Mouse (Mus musculus): ENCODE data around the gene Rnf220.

The Rnf220 gene

DNA sequence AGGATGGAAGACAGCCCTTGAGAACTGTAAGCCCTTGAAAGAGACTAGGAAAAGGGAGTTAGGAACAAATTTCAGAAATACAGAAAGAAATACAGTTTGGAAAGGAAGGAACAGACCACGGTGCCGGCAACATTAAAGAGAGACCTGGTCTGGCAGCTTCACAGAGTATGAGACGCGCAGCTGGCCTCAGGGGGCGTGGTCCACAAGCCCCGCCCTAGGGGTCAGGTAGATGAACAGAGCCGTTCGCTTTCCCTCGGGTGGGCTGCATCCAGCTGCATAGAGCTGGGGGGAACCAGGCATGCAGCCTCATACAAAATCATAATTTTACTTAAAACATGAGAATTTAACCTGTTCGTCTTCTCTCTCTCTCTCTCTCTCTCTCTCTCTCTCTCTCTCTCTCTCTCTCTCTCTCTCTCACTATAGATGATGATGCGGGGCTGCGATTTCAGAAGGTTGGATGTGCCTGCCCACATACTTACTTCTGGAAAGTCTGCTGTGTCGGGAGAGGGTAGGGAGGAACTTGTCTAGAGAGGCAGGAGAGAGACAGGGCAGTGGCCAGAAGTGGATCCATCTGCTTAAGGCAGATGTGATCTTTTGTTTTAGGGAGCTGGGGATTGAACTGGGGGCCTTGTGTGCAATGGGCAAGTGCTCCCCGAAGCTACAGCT, 59.7 kb downstream of the Rnf220 start:
- DNase-seq (ENCODE audit: low spot score) = no peak

DNA sequence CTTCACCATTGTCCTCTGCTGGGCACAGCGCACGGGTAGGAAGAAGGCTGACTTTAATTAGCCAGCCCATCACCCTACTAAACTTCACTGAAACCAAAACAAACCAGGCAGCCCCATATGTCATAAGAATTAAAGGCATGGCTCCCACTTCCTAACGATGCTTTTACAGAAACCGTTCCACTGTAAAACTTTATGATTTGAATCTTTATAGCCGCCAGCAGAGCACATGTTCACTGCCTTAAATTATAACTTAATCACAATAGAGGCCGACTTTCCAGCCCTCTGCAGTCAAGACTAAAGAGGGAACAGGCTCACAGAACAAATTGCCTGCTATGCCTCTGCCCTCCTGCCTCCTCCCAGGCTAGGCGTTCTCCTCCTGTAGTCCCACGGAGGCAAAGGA, 62.5 kb downstream of the Rnf220 start:
- no peak for DNase-seq (ENCODE audit: low spot score)

DNA sequence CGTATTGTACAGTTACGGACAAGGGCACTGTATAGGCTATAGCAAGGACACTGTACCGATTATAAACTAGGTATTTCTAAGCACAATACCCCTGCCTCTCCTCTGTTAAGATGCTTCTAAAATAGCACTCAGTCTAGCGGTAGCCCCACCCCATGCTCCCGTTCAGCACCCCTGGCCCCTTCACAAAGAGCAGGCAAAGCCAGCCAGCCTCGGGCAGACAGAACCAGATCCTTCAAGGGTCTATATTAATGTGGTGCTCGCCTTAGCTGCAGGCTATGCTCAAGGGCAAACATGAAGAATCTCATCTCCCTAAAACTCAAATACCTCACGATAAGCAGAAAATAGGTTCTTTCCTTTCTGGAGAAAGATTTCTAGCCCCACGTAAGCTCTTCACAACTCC, 67.2 kb downstream of the Rnf220 start:
- DNase-seq (ENCODE audit: low spot score) = no peak

DNA sequence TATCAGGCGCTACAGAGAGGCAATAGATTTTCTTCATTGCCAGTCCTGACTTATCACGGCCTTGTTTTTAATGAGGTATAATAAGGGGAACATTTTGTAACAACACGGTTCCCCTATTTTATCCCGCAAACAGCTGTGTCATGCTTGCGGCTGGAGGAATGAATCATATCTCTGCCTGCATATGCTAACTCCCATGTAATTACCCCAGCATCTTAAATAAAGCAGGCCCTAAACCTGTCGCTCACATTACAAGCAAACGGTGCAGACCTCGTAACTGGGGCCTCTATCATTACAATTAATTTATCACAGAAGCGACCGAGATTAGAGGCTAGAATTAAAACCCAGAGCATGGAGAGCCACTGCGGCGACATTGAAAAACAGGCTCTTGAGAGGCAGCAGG, 69.3 kb downstream of the Rnf220 start:
- DNase-seq (ENCODE audit: low spot score) = no peak

- DNase-seq (ENCODE audit: low spot score) = no peak
Measured at GRCm38 (mm10) chr4:117421077-117421476, 75.8 kb downstream of the Rnf220 start.

DNA sequence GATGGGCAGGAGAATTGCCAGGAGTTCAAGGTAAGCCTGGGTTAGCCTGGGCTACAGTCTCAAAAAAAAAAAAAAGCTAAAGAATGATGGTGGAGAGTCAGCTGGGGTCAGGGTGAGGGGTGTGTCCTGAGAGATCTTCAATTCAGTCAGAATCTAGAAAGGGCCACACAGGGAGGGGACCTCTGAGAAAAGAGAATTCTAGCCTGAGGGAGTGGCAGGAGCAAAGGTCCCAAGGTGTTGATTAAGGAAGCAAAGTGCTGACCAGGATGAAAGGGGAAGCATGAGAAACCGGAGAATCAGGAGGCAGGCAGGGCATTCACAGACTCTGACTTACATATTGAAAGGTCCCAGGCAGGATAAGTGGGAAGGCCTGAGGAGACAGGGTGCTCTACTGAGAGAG, 80.0 kb downstream of the Rnf220 start:
- DNase-seq (ENCODE audit: low spot score) = no peak

DNA sequence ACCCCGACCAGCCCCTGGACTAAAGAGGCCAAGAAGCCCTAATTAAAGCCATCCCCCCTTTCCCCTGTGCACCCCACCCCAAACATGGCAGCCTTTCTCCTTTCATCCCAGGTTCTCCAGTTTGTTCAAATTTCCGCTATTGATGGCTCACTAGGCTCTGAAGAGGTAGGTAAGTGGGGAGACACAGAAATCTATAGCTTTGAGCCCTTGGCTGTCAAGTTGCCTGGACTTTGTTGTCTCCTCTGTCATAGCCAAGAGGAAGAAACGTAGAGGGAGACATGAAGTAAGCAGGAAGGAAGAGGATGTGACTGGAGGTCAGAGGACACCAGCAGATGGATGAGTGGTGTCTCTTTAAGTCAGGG, 86.8 kb downstream of the Rnf220 start:
- no peak for DNase-seq (ENCODE audit: low spot score)

- DNase-seq (ENCODE audit: low spot score) = no peak
Measured at GRCm38 (mm10) chr4:117409144-117410048, 87.5 kb downstream of the Rnf220 start.

- DNase-seq (ENCODE audit: low spot score) = no peak
Measured at GRCm38 (mm10) chr4:117407945-117408344, 88.9 kb downstream of the Rnf220 start.

GRCm38 (mm10) chr4:117405999-117406398, 90.9 kb downstream of the Rnf220 start:
- DNase-seq (ENCODE audit: low spot score) = no peak

- no peak for DNase-seq (ENCODE audit: low spot score)
Measured at GRCm38 (mm10) chr4:117405211-117405610, 91.6 kb downstream of the Rnf220 start.

DNA sequence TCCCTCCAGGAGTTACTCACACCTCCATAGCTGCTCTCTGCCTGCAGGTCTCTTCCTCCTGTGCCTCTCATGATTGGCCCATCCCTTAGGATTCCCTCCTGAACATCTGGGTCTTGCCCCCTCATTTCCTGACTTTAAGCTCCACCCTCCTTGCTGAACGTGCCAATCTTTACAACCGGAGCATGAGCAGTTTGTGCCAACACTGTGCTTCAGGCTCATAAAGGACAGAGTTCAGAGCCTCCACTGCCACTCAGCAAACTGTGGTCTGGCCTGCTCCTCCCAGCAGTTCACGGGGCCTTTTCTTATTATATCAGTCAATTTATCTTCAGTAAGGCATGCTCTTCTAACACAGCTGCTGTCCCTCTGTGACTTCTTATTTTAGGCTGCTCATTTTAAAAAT, 93.4 kb downstream of the Rnf220 start:
- no peak for DNase-seq (ENCODE audit: low spot score)

DNA sequence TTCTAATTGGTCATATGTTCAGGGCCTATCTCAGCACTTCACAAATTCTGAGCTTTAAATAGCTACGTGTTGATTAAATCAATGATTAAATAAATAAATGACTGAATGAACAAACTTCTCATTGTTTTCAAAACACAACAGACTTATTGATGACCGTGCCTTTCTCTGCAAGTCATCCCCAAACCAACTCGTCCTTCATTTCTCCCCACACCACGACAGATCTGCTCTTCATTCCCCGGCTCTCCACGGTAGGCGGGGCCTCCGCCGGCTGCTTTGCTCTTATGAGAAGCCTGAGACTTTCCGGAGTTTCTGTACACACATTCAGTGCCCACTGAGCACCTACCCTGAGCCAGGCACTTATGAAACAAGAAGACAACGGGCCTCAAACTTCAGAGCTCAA, 99.7 kb downstream of the Rnf220 start:
- no peak for DNase-seq (ENCODE audit: low spot score)

- no peak for DNase-seq (ENCODE audit: low spot score)
Measured at GRCm38 (mm10) chr4:117393027-117393426, 103.8 kb downstream of the Rnf220 start.

DNA sequence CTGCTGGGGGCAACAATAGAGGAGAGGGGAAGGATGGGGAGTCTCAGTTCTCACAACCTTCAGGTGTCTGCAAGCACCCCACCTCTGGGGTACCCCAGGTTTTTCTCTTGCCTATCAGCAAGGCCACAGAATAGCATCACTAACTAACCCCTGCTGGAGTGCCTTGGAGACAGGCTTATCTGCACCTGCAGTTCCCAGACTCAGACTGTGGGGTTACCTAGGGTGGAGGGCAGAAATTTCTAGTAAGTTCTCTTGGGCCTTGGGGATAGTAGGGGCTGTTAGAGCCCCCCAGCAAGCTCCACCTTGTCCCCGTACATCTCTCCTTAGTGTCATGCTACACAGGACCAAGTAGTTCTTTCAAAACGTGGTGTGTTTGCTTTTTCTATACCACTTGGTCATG, 104.5 kb downstream of the Rnf220 start:
- no peak for DNase-seq (ENCODE audit: low spot score)

- DNase-seq (ENCODE audit: low spot score) = no peak
Measured at GRCm38 (mm10) chr4:117391966-117392365, 104.9 kb downstream of the Rnf220 start.

DNA sequence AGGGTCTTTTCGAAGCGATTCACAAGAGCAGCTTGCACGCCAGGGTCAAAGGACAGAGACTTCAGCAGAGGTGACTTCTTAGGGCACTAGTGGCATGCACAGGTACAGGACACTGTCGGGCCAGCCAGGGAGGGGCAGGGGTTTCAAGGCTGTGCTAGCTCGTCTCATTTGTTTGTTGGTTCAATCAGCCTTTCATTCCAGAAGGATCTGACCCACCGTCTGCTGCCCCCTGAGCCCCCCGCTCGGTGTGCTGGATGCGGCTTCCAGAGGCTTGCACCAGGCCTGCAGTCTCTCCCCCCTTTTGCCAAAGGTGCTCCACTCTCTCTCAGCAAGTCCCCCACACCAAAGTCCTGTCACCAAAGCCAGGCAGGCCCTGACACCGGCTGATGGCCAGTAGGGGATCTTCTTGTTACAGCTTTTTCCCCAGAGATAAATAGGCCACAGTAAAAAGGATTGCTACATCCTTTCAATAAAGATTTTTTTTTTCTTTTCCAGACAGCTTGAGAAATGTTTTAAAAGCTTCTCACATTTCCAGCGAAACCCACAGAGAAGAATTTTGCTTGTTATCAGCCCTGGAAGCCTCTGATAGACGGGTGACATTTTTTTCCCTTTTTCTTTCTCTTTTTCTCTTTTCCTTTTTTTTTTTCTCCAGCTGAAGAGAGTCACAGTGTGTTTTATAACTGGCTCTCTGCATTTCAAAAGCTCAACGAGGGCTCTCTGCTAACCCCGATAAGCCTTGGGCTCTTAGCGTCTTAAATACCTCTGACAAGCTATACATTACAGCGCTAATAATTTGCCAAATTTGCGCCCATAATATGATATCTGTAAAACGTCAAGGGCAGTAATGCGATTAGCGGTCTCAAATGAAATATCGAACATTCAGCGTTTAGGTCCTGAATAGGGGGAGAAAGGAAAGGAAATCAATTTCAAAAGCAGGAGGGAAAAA, 105.7 kb downstream of the Rnf220 start:
- DNase-seq (ENCODE audit: low spot score) = no peak

DNA sequence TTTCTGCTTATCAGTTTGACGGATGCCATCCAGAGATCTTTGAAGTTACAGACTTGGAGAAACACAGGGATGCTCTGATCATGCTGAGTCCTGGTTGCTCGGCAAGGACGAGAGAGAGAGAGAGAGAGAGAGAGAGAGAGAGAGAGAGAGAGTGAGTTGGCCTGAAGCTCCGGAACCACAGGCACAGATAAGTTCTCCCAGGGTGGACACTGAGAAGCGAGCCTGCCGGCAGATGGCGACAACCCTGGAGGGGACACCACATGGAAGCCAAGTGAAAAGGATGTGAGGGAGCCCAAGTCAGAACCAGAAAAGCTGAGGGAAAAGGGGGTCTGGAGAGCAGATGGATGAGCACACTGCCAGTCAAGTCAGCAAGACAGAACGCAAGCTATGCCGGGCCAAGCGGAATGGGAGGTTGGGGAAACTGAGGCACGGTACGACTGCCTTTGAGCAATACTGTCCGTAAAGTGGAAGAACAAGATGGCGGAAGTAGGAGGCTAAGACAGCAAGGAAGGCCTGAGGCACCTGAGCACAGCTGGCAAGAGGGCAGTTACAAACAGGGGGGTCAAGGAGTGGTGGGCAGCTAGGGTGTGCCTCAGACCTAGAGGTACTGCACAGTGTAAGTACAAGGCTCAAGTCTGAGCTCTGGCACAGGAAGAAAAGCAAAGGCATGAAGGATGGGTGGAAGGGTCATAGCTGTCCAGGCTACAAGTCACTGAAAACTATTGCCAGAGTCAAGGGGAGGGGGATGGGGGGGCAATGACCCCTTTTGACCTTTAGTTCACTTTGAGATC, 107.4 kb downstream of the Rnf220 start:
- no peak for DNase-seq (ENCODE audit: low spot score)

GRCm38 (mm10) chr4:117385247-117385646, 111.6 kb downstream of the Rnf220 start:
- DNase-seq (ENCODE audit: low spot score) = no peak

DNA sequence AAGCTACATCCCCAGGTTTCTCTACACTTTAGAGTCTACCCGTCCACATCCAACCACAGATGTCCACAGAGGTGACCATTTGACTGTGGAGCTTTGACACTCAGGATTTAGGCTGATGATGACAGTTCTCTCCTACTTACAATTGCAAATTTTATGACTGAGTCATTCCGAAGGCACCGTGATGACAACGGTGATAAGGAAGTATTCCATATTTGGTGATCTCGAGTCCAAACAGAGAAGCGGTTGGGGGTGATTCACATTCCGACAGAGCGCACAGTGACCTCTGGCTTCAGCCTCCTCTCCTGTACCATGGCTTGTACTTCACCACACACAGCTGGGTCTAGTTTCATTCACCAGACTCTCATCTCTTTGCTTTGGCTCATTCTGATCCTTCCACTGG, 115.0 kb downstream of the Rnf220 start:
- no peak for DNase-seq (ENCODE audit: low spot score)

DNA sequence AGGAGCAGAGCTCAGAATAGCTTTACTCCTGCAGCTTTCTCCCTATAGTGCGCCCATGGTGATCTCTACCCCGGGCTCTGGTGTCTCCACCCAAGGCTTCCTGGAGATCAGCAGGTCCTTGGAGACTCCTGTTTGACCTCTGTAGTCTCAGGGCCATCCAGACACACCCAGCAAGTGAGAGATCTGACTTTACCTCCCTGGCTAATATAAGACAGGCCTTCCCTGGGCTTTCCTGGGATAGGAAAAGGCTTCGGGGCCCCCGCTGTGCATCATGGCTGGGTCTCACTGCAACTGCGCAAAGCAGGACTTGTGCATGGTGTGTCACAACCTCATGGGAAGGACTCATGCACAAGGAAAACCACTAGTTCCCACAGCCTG, 116.3 kb downstream of the Rnf220 start:
- no peak for DNase-seq (ENCODE audit: low spot score)

Measured in T-cell, adult 2 months (primary cell).